Mouse (Mus musculus) natural killer cell, adult 2 months (primary cell): Measurements from ENCODE around the gene Acap3.

Source experiments
- DNase-seq, 2 experiments: peaks; one replicate each; pipeline ENCODE4 v3.0.0; 2022; ENCODE audit warnings: low spot score in 2 of 2

Acap3 gene

GRCm38 (mm10) chr4:155891551-155892001, at the start of gene Acap3, which contains the start of gene Pusl1:
TSS of gene Acap3 (plus strand) at chr4:155891822.
TSS of gene Pusl1 (minus strand) at chr4:155891781.
- DNase-seq, result peak; percentile 92 to 95

GRCm38 (mm10) chr4:155843231-155843630, 48.4 kb upstream of the Acap3 start:
- no peak for DNase-seq

GRCm38 (mm10) chr4:155846871-155847578, 44.6 kb upstream of the Acap3 start, which contains the start of gene Dvl1:
TSS of gene Dvl1 (plus strand) at chr4:155847402.
- DNase-seq, result peak; percentile 92 to 94

- no peak for DNase-seq
Observed at GRCm38 (mm10) chr4:155847591-155848352, 43.9 kb upstream of the Acap3 start.

GRCm38 (mm10) chr4:155848434-155849095, 43.1 kb upstream of the Acap3 start:
- DNase-seq, result no peak

GRCm38 (mm10) chr4:155849391-155849790, 42.2 kb upstream of the Acap3 start:
- no peak for DNase-seq

GRCm38 (mm10) chr4:155849792-155850451, 41.7 kb upstream of the Acap3 start:
- no peak for DNase-seq

- no peak for DNase-seq
Observed at GRCm38 (mm10) chr4:155851368-155851767, 40.3 kb upstream of the Acap3 start.

- no peak for DNase-seq
Observed at GRCm38 (mm10) chr4:155851951-155852411, 39.6 kb upstream of the Acap3 start.

- no peak for DNase-seq
Observed at GRCm38 (mm10) chr4:155853421-155853820, 38.2 kb upstream of the Acap3 start.

GRCm38 (mm10) chr4:155854991-155855390, 36.6 kb upstream of the Acap3 start:
- no peak for DNase-seq

- no peak for DNase-seq
Observed at GRCm38 (mm10) chr4:155856071-155856470, 35.6 kb upstream of the Acap3 start.

- no peak for DNase-seq
Observed at GRCm38 (mm10) chr4:155856881-155857280, 34.7 kb upstream of the Acap3 start.

- DNase-seq, result no peak
Observed at GRCm38 (mm10) chr4:155859318-155859717, 32.3 kb upstream of the Acap3 start.

GRCm38 (mm10) chr4:155861787-155862186, 29.8 kb upstream of the Acap3 start:
- DNase-seq, result no peak

GRCm38 (mm10) chr4:155863001-155863400, 28.6 kb upstream of the Acap3 start, which contains the start of gene Tas1r3:
TSS of gene Tas1r3 (minus strand) at chr4:155863362.
- DNase-seq, result no peak

- no peak for DNase-seq
Observed at GRCm38 (mm10) chr4:155868614-155869298, 22.9 kb upstream of the Acap3 start.

GRCm38 (mm10) chr4:155869317-155870033, 22.1 kb upstream of the Acap3 start, which contains the start of the genes Cptp and Ints11:
TSS of gene Cptp (minus strand) at chr4:155869440.
TSS of gene Ints11 (plus strand) at chr4:155869546.
- peak; percentile 93 to 94 for DNase-seq

GRCm38 (mm10) chr4:155871404-155871803, 20.2 kb upstream of the Acap3 start:
- no peak for DNase-seq

- DNase-seq, result no peak
Observed at GRCm38 (mm10) chr4:155883587-155883986, 8.0 kb upstream of the Acap3 start.
